Mouse (Mus musculus) heart, embryonic 11.5 days (tissue): ENCODE measurements around the gene Glt28d2. TPM values are rescaled to one million over a fixed set of nuclear protein-coding genes. Genes with fewer than 3 reads are reported as not detected.

Experiments
- ATAC-seq: fragments of 200-750 bp; cut with Nextera tagmentation; replicated peaks from 2 replicates; pipeline ENCODE4 v1.8.0; 2017; ENCODE audit warnings: moderate library complexity; ENCODE audit not compliant: insufficient number of reproducible peaks, low FRiP score, low TSS enrichment
- H3K27ac ChIP-seq: fragments of 300-500 bp; sonication (generic); 2 replicates; pipeline ENCODE4 v1.5.1; 2014; ENCODE audit warnings: mild to moderate bottlenecking, low read depth, low read length
- H3K27me3 ChIP-seq: fragments of 300-500 bp; sonication (generic); 2 replicates; pipeline ENCODE4 v1.6.1; 2014; ENCODE audit warnings: mild to moderate bottlenecking, low read length, mixed read lengths; ENCODE audit not compliant: control insufficient read depth, insufficient read depth
- H3K36me3 ChIP-seq: fragments of 300-500 bp; sonication (generic); 2 replicates; pipeline ENCODE4 v1.6.1; 2014; ENCODE audit warnings: mild to moderate bottlenecking, low read length, moderate library complexity, mixed read lengths; ENCODE audit not compliant: control insufficient read depth, insufficient read depth
- H3K4me1 ChIP-seq: fragments of 300-500 bp; sonication (generic); 2 replicates; pipeline ENCODE4 v1.6.1; 2014; ENCODE audit warnings: low read length; ENCODE audit not compliant: control insufficient read depth, insufficient read depth
- H3K4me2 ChIP-seq: fragments of 300-500 bp; sonication (generic); 2 replicates; pipeline ENCODE4 v1.6.1; 2014; ENCODE audit warnings: mild to moderate bottlenecking, moderate library complexity
- H3K4me3 ChIP-seq: fragments of 300-500 bp; sonication (generic); 2 replicates; pipeline ENCODE4 v1.5.1; 2014; ENCODE audit warnings: low read depth, low read length
- H3K9ac ChIP-seq: fragments of 300-500 bp; sonication (generic); 2 replicates; pipeline ENCODE4 v1.6.1; 2014; ENCODE audit warnings: mild to moderate bottlenecking, low read depth, low read length, moderate library complexity
- H3K9me3 ChIP-seq: fragments of 300-500 bp; sonication (generic); replicated peaks from 2 replicates; pipeline ENCODE4 v1.6.1; 2016; ENCODE audit warnings: low read length; ENCODE audit not compliant: control insufficient read depth
- WGBS: fragments of 180-500 bp; shearing (Covaris S2); extraction: QIAGEN DNeasy Blood & Tissue Kit; methylation state at CpG from one replicate; pipeline ENCODE4 v1.1.7; 2014; ENCODE audit not compliant: insufficient replicate concordance; 5-methylcytosine and 5-hydroxymethylcytosine counted together
- polyA plus RNA-seq: library from polyadenylated mRNA; unstranded; fragments of >200 nt; fragmentation: Nextera tagmentation; extraction: Ambion mirVana; gene quantifications from 2 replicates; pipeline ENCODE4 v1.2.1, GENCODE M21; 2014

Gene Glt28d2
- polyA plus RNA-seq, 1 experiment from 2014 or later, result 1.2 TPM

GRCm38 (mm10) chr3:85846316-85846715 is 41.0 kb downstream of the Glt28d2 start:
- no peak overlapping the region for H3K4me3 ChIP-seq
- H3K36me3 ChIP-seq, result no peaks in the 10 kb centered on the region
- H3K4me1 ChIP-seq, result 0 out of 2 replicates have a peak, but pooled peaks cover 6% of the 10 kb centered on the region
- H3K4me2 ChIP-seq, result no peak overlapping the region
- no peak for ATAC-seq
- no peaks in the 10 kb centered on the region for H3K27me3 ChIP-seq
- no peak overlapping the region for H3K27ac ChIP-seq
- no peak overlapping the region for H3K9ac ChIP-seq
- H3K9me3 ChIP-seq, result 0 out of 2 replicates have a peak, but pooled peaks cover 2% of the 10 kb centered on the region
- WGBS, result 89% methylated on average over 1 of the region's 1 CpGs

- Histone ChIP-seq H3K4me3 (no peak overlapping the region), H3K9ac (no peak overlapping the region), H3K4me2 (no peak overlapping the region), H3K27me3 (no peaks in the 10 kb centered on the region), H3K27ac (no peak overlapping the region), H3K9me3 (0 out of 2 replicates have a peak, but pooled peaks cover 2% of the 10 kb centered on the region), H3K4me1 (0 out of 2 replicates have a peak, but pooled peaks cover 6% of the 10 kb centered on the region), H3K36me3 (no peaks in the 10 kb centered on the region)
- WGBS, result 64% methylated on average over 6 of the region's 6 CpGs
- no peak for ATAC-seq
These were observed 42.0 kb downstream of the Glt28d2 start for GRCm38 (mm10) chr3:85845341-85845740.

- H3K9me3 ChIP-seq, result 0 out of 2 replicates have a peak, but pooled peaks cover 2% of the 10 kb centered on the region
- H3K4me2 ChIP-seq, result no peak overlapping the region
- H3K36me3 ChIP-seq, result no peaks in the 10 kb centered on the region
- H3K27me3 ChIP-seq, result no peaks in the 10 kb centered on the region
- 0 out of 2 replicates have a peak, but pooled peaks cover 6% of the 10 kb centered on the region for H3K4me1 ChIP-seq
- no peak overlapping the region for H3K4me3 ChIP-seq
- no peak overlapping the region for H3K9ac ChIP-seq
- no peak overlapping the region for H3K27ac ChIP-seq
- no peak for ATAC-seq
These were observed 44.5 kb downstream of the Glt28d2 start for GRCm38 (mm10) chr3:85842881-85843218.

- Histone ChIP-seq H3K27ac (peak overlapping the region; percentile 43; the same call in 1 of the 2 replicates), H3K9ac (no peak overlapping the region), H3K27me3 (no peaks in the 10 kb centered on the region), H3K36me3 (no peaks in the 10 kb centered on the region), H3K9me3 (0 out of 2 replicates have a peak, but pooled peaks cover 2% of the 10 kb centered on the region), H3K4me2 (no peak overlapping the region), H3K4me1 (0 out of 2 replicates have a peak, but pooled peaks cover 6% of the 10 kb centered on the region), H3K4me3 (no peak overlapping the region)
- no peak for ATAC-seq
- 35% methylated on average over 9 of the region's 9 CpGs for WGBS
These were observed 45.0 kb downstream of the Glt28d2 start for GRCm38 (mm10) chr3:85842177-85842880.

- Histone ChIP-seq H3K9me3 (0 out of 2 replicates have a peak, but pooled peaks cover 2% of the 10 kb centered on the region), H3K27ac (no peak overlapping the region), H3K4me3 (no peak overlapping the region), H3K4me2 (no peak overlapping the region), H3K27me3 (no peaks in the 10 kb centered on the region), H3K4me1 (0 out of 2 replicates have a peak, but pooled peaks cover 6% of the 10 kb centered on the region), H3K9ac (no peak overlapping the region), H3K36me3 (no peaks in the 10 kb centered on the region)
- 41% methylated on average over 2 of the region's 2 CpGs for WGBS
- ATAC-seq, result no peak
These were observed 45.7 kb downstream of the Glt28d2 start for GRCm38 (mm10) chr3:85841454-85842176.

- ATAC-seq, result no peak
- no peaks in the 10 kb centered on the region for H3K9me3 ChIP-seq
- H3K4me1 ChIP-seq, result no peaks in the 10 kb centered on the region
- H3K4me2 ChIP-seq, result no peak overlapping the region
- H3K9ac ChIP-seq, result no peak overlapping the region
- 57% methylated on average over 1 of the region's 1 CpGs for WGBS
- H3K36me3 ChIP-seq, result no peaks in the 10 kb centered on the region
- no peak overlapping the region for H3K27ac ChIP-seq
- no peaks in the 10 kb centered on the region for H3K27me3 ChIP-seq
- no peak overlapping the region for H3K4me3 ChIP-seq
These were observed 53.7 kb downstream of the Glt28d2 start for GRCm38 (mm10) chr3:85833627-85834026.

- no peaks in the 10 kb centered on the region for H3K4me1 ChIP-seq
- H3K4me3 ChIP-seq, result no peak overlapping the region
- no peaks in the 10 kb centered on the region for H3K27me3 ChIP-seq
- no peak overlapping the region for H3K4me2 ChIP-seq
- no peak overlapping the region for H3K9ac ChIP-seq
- 82% methylated on average over 10 of the region's 10 CpGs for WGBS
- ATAC-seq, result no peak
- no peaks in the 10 kb centered on the region for H3K36me3 ChIP-seq
- H3K9me3 ChIP-seq, result no peaks in the 10 kb centered on the region
- H3K27ac ChIP-seq, result no peak overlapping the region
These were observed 54.7 kb downstream of the Glt28d2 start for GRCm38 (mm10) chr3:85832490-85833155.

GRCm38 (mm10) chr3:85831785-85832184 is 55.5 kb downstream of the Glt28d2 start:
- Histone ChIP-seq H3K9ac (no peak overlapping the region), H3K4me1 (no peaks in the 10 kb centered on the region), H3K27ac (no peak overlapping the region), H3K4me3 (no peak overlapping the region), H3K27me3 (no peaks in the 10 kb centered on the region), H3K36me3 (no peaks in the 10 kb centered on the region), H3K4me2 (no peak overlapping the region), H3K9me3 (no peaks in the 10 kb centered on the region)
- ATAC-seq, result no peak
- 66% methylated on average over 1 of the region's 1 CpGs for WGBS
